Mouse (Mus musculus): ENCODE measurements at regions not wholly inside any gene's neighbourhood (a gene's known extent, or its start where the extent isn't known, plus 50 kb on each side); places are given as distances from the start of the nearest gene placed in this dataset.
"Not testable (repeated sequence)": the region's sequence is repeated elsewhere in the genome, so short reads cannot be mapped to it uniquely, and the experiment has no call there.

- H3K36me3 ChIP-seq, result no peaks in the 10 kb centered on the region
- no peak for ATAC-seq
- no peak overlapping the region for H3K27ac ChIP-seq
- no peak overlapping the region for H3K4me2 ChIP-seq (replicated peaks)
- H3K27me3 ChIP-seq (replicated peaks), result no peaks in the 10 kb centered on the region
- H3K9ac ChIP-seq, result no peak overlapping the region
- H3K4me1 ChIP-seq (replicated peaks), result no peaks in the 10 kb centered on the region
- no peak overlapping the region for H3K4me3 ChIP-seq (replicated peaks)
- WGBS, result 60% methylated on average over 2 of the region's 2 CpGs
- H3K9me3 ChIP-seq, result no peaks in the 10 kb centered on the region
These were observed 193.0 kb downstream of the Cetn3 start for GRCm38 (mm10) chr13:81975878-81976277.

DNA sequence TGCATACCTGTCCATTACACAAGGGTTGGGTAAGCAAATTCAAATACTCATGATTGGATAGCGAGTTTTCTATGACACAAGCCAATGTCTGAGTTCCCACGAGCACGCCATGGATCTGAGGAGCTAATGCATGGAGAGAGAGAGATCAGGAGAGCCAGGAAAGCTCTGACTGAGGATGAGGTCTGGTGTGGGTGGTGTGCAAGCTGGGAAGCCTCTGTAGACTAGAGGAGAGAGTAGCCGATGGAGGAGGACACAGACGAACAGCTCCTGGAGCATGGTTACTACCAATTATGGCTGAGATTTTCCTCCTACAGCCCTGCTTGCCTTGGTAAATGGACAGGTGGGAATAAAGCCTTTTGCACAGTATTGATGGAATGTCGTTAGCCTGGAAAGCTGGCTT lies 195.1 kb downstream of the Cetn3 start:
- Histone ChIP-seq H3K9ac (no peak overlapping the region), H3K4me3 (replicated peaks) (no peak overlapping the region), H3K9me3 (no peaks in the 10 kb centered on the region), H3K27ac (no peak overlapping the region), H3K27me3 (replicated peaks) (no peaks in the 10 kb centered on the region), H3K4me1 (replicated peaks) (no peaks in the 10 kb centered on the region), H3K4me2 (replicated peaks) (no peak overlapping the region), H3K36me3 (no peaks in the 10 kb centered on the region)
- WGBS, result 79% methylated on average over 6 of the region's 6 CpGs
- ATAC-seq, result no peak

GRCm38 (mm10) chr13:81979289-81979688 lies 196.4 kb downstream of the Cetn3 start:
- H3K27ac ChIP-seq, result no peak overlapping the region
- H3K9me3 ChIP-seq, result no peaks in the 10 kb centered on the region
- no peak overlapping the region for H3K4me2 ChIP-seq (replicated peaks)
- no peaks in the 10 kb centered on the region for H3K27me3 ChIP-seq (replicated peaks)
- H3K4me3 ChIP-seq (replicated peaks), result no peak overlapping the region
- H3K36me3 ChIP-seq, result no peaks in the 10 kb centered on the region
- no peak overlapping the region for H3K9ac ChIP-seq
- no peak for ATAC-seq
- H3K4me1 ChIP-seq (replicated peaks), result no peaks in the 10 kb centered on the region

DNA sequence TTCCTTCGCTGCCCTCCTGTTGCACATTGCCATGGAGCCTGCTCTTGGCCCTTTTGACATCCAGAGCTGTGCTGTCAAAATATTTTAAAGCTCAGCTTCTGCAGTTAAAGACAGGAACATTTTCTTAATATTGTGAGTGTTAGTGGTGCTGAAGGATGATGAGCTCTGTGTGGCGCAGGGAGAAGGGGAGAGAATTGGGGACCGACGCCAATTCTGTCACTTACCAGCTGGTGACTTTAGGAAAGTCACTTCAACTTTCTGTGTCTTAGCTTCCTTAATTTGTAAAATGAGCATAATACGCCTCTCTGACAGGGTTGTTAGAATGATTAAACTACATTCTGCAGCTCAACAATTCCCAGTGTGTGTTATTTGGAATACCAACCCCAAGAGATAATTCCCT lies 197.2 kb downstream of the Cetn3 start:
- no peak overlapping the region for H3K4me2 ChIP-seq (replicated peaks)

GRCm38 (mm10) chr13:81982491-81982890 lies 199.6 kb downstream of the Cetn3 start:
- H3K9me3 ChIP-seq, result no peaks in the 10 kb centered on the region
- H3K27me3 ChIP-seq (replicated peaks), result no peaks in the 10 kb centered on the region
- WGBS, result 48% methylated on average over 2 of the region's 2 CpGs
- no peaks in the 10 kb centered on the region for H3K4me1 ChIP-seq (replicated peaks)
- no peaks in the 10 kb centered on the region for H3K36me3 ChIP-seq
- H3K27ac ChIP-seq, result no peak overlapping the region
- H3K4me2 ChIP-seq (replicated peaks), result no peak overlapping the region
- ATAC-seq, result no peak
- H3K9ac ChIP-seq, result no peak overlapping the region
- H3K4me3 ChIP-seq (replicated peaks), result no peak overlapping the region

More for the DNA sequence above, 197.2 kb downstream of the Cetn3 start:
- WGBS, result 77% methylated on average over 5 of the region's 5 CpGs
- Histone ChIP-seq H3K4me1 (replicated peaks) (no peaks in the 10 kb centered on the region), H3K36me3 (no peaks in the 10 kb centered on the region), H3K27ac (no peak overlapping the region), H3K27me3 (replicated peaks) (no peaks in the 10 kb centered on the region), H3K9me3 (no peaks in the 10 kb centered on the region), H3K4me3 (replicated peaks) (no peak overlapping the region), H3K9ac (no peak overlapping the region)
- no peak for ATAC-seq

DNA sequence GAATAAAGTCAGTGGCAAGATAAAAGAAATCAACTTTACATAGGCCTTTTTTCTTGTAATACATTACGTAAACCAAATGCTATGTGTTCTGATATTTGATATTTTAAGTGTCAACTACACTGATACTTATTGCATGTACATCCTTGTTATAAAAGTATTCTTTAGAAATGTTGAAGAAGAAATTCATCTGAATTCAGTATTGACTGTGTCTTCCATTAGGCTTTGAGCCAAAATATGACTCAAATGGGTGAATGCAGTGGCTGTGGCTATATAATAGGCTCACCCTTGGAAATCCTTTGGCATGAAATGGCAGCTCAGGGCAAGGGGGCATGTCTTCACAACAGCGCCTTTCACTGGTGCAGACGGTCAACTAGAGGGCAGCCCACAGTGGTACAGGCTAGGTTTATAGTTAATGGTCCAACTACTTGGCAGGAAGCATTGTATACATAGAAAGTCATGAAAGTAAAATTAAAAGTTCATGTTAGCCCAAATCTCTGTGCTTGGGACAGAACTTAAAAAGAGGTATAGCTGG lies 217.9 kb downstream of the Cetn3 start:
- Histone ChIP-seq H3K9ac (no peak overlapping the region), H3K27ac (no peak overlapping the region), H3K36me3 (no peaks in the 10 kb centered on the region), H3K27me3 (replicated peaks) (no peaks in the 10 kb centered on the region), H3K4me2 (replicated peaks) (no peak overlapping the region), H3K9me3 (no peaks in the 10 kb centered on the region), H3K4me3 (replicated peaks) (no peak overlapping the region), H3K4me1 (replicated peaks) (no peaks in the 10 kb centered on the region)
- WGBS, result 79% methylated on average over 3 of the region's 3 CpGs
- 0 out of 2 replicates have a peak, but pooled peaks have one; percentile 17 for ATAC-seq

DNA sequence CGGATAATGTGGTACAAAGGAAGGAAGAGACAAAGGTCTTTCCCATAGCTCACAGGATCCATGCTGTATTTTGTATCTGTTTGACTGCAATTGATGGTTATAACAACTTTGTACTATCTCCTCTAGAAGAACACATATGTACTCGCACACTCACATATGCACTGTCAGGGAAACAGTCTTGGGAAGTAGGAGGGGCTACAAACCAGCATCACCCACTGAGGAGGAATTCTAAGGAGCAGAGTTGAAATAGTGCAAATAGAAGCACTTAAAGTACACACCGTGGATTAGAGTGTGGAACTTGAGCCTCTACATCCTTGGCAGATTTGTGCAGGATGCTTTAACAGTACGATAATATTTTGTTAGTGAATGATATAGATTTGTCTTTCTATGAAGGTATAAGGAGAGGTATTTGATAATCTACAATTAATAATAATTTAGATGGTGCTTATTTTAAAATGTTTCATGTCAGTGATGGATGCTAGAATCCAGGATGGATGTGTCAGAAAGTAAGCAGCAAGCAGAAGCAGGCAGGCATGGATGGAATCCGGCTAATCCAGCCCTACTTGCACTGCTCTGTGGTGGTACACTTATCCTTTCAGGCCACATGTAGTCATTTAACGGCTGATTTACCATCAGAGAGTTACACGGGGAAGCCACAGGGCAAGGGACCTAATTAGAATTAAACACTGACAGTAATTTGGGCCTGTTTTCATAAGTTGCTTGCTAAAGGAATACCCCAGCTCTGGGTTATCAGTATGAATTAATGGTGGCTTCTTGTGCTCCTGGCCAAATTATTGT lies 223.3 kb downstream of the Cetn3 start:
- 74% methylated on average over 7 of the region's 7 CpGs for WGBS
- Histone ChIP-seq H3K9me3 (no peaks in the 10 kb centered on the region), H3K27me3 (replicated peaks) (no peaks in the 10 kb centered on the region), H3K4me1 (replicated peaks) (no peaks in the 10 kb centered on the region), H3K9ac (no peak overlapping the region), H3K27ac (no peak overlapping the region), H3K4me3 (replicated peaks) (no peak overlapping the region), H3K36me3 (no peaks in the 10 kb centered on the region), H3K4me2 (replicated peaks) (no peak overlapping the region)
- ATAC-seq, result no peak

- H3K4me2 ChIP-seq (replicated peaks), result no peak overlapping the region
- H3K27me3 ChIP-seq (replicated peaks), result no peaks in the 10 kb centered on the region
- no peak overlapping the region for H3K9ac ChIP-seq
- H3K27ac ChIP-seq, result no peak overlapping the region
- no peak for ATAC-seq
- no peaks in the 10 kb centered on the region for H3K9me3 ChIP-seq
- H3K4me3 ChIP-seq (replicated peaks), result no peak overlapping the region
- H3K36me3 ChIP-seq, result no peaks in the 10 kb centered on the region
- H3K4me1 ChIP-seq (replicated peaks), result no peaks in the 10 kb centered on the region
These were observed 224.3 kb downstream of the Cetn3 start for GRCm38 (mm10) chr13:82007222-82007621.

DNA sequence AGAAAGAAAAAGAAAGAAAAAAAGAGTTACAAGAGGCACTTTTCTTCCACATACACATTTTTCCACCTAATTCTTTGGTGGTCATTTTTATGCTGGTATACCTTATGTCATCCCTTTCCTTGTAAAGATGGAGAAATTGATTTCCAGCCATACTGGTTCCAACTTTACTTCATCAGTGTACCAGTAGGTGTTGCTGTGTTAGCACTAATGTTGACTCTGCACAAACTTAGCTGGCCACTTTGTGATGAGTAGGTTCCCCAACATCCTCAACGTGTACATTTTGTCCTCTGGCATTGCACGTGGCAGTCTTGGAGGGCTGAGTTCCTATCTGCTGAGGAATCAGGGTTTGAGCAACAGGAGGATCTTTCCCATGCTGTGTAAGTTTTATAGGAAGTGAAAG lies 256.7 kb downstream of the Cetn3 start:
- no peak overlapping the region for H3K27ac ChIP-seq
- no peak overlapping the region for H3K9ac ChIP-seq
- H3K27me3 ChIP-seq (replicated peaks), result no peaks in the 10 kb centered on the region
- no peaks in the 10 kb centered on the region for H3K9me3 ChIP-seq
- H3K4me3 ChIP-seq (replicated peaks), result no peak overlapping the region
- ATAC-seq, result no peak
- 36% methylated on average over 2 of the region's 2 CpGs for WGBS
- H3K36me3 ChIP-seq, result no peaks in the 10 kb centered on the region
- H3K4me1 ChIP-seq (replicated peaks), result no peaks in the 10 kb centered on the region
- no peak overlapping the region for H3K4me2 ChIP-seq (replicated peaks)

DNA sequence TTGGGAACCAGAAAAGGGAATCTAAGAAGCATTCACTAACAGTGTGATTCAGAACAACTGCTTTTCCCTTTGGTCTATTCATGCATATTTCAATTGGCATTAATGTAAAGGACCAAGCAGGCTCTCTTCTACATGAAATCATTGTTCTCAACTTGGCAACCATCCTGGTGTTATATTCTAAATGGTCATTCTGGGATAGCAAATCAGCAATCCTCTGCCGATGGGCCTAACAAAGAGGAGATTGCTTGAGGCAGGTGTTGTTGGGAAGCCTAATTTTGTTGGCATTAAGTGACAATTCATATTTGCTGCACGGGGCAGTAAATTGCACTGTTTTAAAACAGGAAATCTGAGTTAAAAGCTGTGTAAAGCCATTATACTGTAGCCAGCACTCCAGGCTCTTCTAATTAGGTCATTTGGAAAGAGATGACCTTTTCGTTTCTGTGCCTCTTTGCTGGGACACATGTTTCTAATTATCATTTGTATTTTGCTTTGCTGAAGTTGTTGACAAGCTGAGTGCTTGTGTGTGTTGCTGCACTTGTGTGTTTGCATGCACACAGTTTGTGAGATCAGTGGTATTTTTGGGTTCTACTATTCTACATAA lies 275.4 kb downstream of the Cetn3 start:
- no peak overlapping the region for H3K9ac ChIP-seq
- 52% methylated on average over 3 of the region's 3 CpGs for WGBS
- H3K27me3 ChIP-seq (replicated peaks), result no peaks in the 10 kb centered on the region
- no peak overlapping the region for H3K27ac ChIP-seq
- no peaks in the 10 kb centered on the region for H3K36me3 ChIP-seq
- H3K4me2 ChIP-seq (replicated peaks), result no peak overlapping the region
- no peak for ATAC-seq
- H3K4me3 ChIP-seq (replicated peaks), result no peak overlapping the region
- no peaks in the 10 kb centered on the region for H3K4me1 ChIP-seq (replicated peaks)
- H3K9me3 ChIP-seq, result no peaks in the 10 kb centered on the region

GRCm38 (mm10) chr13:82058872-82059271 lies 276.0 kb downstream of the Cetn3 start:
- H3K27ac ChIP-seq, result no peak overlapping the region
- H3K4me2 ChIP-seq (replicated peaks), result no peak overlapping the region
- H3K36me3 ChIP-seq, result no peaks in the 10 kb centered on the region
- H3K9me3 ChIP-seq, result no peaks in the 10 kb centered on the region
- 72% methylated on average over 3 of the region's 3 CpGs for WGBS
- H3K4me3 ChIP-seq (replicated peaks), result no peak overlapping the region
- no peak for ATAC-seq
- H3K4me1 ChIP-seq (replicated peaks), result no peaks in the 10 kb centered on the region
- H3K27me3 ChIP-seq (replicated peaks), result no peaks in the 10 kb centered on the region
- no peak overlapping the region for H3K9ac ChIP-seq

DNA sequence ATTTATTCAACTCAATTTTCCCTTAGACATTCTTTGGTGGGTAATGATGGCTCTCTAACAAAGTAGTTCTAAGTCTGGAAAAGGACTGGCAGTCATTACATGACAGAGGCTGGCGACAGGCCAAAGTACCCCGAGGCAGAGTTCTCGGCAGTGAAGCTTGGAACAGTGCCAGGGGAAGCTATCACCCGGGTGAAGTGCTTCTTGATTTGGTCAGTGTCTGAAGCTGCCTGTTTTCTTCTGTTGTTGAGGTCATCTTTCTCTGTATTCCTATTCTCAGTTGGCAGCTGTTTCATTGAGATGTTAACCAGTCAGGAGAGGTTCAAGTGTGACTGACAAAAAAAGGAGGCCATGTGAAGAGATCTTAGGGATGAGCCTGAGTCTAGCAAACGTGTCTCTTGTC lies 276.6 kb downstream of the Cetn3 start:
- H3K27ac ChIP-seq, result no peak overlapping the region
- H3K27me3 ChIP-seq (replicated peaks), result no peaks in the 10 kb centered on the region
- WGBS, result 17% methylated on average over 5 of the region's 5 CpGs
- H3K9ac ChIP-seq, result no peak overlapping the region
- H3K9me3 ChIP-seq, result no peaks in the 10 kb centered on the region
- no peak overlapping the region for H3K4me2 ChIP-seq (replicated peaks)
- no peaks in the 10 kb centered on the region for H3K4me1 ChIP-seq (replicated peaks)
- no peaks in the 10 kb centered on the region for H3K36me3 ChIP-seq
- H3K4me3 ChIP-seq (replicated peaks), result no peak overlapping the region
- peak; percentile 67 for ATAC-seq

DNA sequence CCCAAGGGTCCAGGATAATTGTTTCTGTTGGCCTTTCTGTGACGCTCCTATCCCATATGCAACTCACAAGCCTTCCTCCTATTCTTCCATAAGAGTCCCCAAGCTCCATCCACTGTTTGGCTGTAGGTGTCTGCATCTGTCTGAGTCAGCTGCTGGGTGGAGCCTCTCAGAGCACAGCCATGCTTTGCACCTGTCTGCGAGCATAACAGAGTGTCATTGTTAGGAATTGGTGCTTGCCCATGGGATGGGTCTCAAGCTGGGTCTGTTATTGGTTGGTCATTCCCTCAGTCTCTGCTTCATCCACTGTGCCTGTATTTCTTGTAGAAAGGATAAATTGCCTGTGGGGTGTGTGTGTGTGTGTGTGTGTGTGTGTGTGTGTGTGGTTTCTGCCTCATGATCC lies 281.0 kb downstream of the Cetn3 start:
- 84% methylated on average over 2 of the region's 2 CpGs for WGBS
- H3K4me3 ChIP-seq (replicated peaks); H3K27ac ChIP-seq; H3K27me3 ChIP-seq (replicated peaks); H3K36me3 ChIP-seq; H3K9me3 ChIP-seq; H3K9ac ChIP-seq; H3K4me1 ChIP-seq (replicated peaks); H3K4me2 ChIP-seq (replicated peaks); ATAC-seq: not testable (repeated sequence)
